Mouse (Mus musculus) gastrocnemius, adult 8-10 months (tissue): ENCODE results near the gene Pdia3. TPM values are rescaled to one million over a fixed set of nuclear protein-coding genes. Genes with fewer than 3 reads are reported as not detected.
"Not testable (repeated sequence)": the region's sequence is repeated elsewhere in the genome, so short reads cannot be mapped to it uniquely, and the experiment has no call there.

ENCODE experiments used
- DNase-seq, 2 experiments: peaks; one replicate each; pipeline ENCODE4 v3.0.0; 2022; ENCODE audit warnings: low spot score in 2 of 2
- total RNA-seq, 4 experiments: library from RNA; stranded (reverse); gene quantifications; 2 replicates each; pipeline ENCODE4 v1.2.4; 2022

The Pdia3 gene
- total RNA-seq, 4 experiments from 2014 or later, result 24.3 to 35.0 (median 30.9) TPM

DNA sequence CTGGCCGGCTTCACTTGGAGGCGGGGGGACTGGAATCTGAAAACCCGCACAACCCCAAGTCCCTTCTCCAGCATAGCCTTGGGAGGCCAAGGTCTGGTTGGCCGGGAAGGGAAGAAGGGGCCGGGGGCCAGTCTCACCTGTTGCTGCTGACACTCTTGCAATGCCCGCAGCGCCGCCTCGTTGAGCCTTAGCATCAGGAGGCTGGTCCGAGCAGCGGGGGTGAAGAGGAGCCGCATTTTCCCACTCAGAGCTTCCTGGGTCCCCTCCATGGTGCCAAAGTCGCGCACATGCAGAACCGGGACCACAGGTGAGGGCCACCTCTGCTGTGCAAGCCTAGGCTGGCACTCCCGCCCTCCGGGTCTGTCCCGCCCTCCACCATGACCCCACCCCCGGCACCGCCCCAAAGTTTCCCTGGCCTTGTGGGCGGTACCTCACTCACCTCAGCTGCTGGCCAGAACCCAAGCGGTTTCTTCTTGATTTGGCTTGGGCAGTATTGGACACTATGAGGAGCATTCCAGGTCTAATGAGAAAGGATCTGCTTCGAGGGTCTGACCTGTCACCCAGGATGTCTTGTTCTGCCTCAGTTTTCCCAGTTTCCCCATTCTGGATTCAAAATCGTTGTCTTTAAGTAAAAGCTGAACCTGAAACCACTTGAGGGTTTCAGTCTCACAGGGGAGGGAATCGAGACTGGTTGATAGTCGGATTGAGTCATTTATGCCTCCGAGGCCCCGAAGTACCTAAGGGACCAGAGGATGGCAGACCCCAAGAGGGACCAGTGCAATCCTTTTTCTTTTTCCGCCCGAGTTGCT, 28.9 kb downstream of the Pdia3 start:
- peak in 1 of 2 experiments; percentile 15 for DNase-seq

DNA sequence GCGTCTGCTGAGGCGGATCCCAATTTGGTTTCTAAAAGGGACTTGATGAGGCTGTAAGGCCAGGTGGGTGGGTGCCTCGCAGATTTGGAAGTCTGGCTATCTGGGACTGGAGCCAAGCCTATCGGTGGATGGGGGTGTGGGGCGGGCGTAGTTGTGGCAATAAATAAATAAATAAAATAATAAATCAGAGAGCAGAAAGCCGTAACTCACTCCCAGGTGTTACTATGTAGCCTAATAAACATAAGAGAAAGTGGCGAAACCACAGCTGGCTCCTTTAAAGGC, 29.4 kb downstream of the Pdia3 start:
- DNase-seq, result no peak

DNA sequence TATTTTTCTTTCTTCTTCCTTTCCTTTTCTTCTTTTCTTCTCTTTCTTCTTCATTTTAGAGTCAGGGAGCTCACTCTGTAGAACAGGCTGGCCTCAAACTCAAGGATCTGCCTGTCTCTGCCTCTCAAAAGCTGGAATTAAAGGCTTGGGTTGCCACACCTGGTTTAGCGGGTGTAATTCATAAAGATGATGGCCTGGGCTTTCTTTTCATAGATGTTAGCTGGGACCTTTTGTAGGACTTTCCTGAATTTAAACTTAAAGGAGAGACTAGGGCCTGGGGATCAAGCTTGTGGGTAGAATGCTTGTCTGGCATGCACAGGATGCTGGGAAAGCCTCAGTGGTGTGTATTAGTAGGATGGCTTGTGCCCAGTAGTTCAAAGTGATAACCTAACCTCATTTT, 30.6 kb downstream of the Pdia3 start, which contains the start of gene Ell3:
Ell3 (minus strand) TSS at position 101 of the 400 bp plus-strand sequence.
- no peak for DNase-seq

DNA sequence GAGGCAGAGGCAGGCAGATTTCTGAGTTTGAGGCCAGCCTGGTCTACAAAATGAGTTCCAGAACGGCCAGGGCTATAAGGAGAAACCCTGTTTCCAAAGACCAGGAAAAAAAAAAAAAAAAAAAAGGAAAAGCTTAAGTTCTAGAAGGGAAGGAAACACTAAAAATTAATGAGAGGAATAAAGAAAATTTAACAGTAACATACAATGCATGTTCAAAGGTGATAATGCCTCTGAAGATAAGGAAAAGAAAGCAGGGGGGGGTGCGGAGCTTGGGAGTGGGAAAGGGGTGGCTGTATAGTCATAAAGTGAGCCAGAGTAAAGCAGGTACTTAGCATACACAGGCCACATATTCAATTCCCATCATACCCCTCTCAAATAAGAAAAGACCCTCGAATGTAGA, 31.5 kb downstream of the Pdia3 start:
- no peak for DNase-seq

DNA sequence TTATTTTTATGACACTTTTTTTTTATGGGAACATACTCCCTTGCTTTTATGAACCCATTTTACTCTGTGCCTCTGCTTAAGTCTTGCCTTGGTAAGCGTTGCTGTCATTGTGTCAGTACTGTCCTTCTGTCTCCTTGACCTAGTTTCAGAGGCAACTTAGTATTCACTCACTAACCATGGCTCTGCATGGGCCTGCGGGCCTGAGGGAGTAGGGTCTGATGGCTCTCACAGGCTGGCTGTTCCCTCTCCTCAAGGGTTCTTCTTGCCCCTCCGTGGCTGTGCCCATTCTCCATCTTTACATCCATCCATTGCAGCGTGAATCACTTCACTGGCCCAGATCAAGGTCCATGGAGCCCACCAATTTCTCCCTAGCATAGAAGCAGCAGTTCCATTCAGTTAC, 32.9 kb downstream of the Pdia3 start:
- no peak for DNase-seq

DNA sequence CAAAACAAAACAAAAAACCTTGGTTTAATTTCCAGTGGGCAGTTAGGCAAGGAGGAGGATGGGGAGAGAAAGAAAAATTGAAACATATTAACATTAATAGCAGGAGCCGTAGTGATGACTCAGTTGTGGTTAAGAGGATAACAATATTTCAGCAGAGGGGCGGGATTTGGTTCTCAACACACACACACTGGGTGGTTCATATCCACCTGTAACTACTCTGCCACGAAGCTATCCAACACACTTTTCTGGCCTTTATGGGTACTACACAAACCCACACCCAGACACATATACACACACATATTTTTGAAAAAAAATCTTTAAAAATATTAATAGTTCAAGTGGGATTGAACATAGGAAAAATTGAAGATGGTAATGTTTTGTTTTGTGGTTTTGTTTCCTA, 33.4 kb downstream of the Pdia3 start:
- DNase-seq, result no peak

DNA sequence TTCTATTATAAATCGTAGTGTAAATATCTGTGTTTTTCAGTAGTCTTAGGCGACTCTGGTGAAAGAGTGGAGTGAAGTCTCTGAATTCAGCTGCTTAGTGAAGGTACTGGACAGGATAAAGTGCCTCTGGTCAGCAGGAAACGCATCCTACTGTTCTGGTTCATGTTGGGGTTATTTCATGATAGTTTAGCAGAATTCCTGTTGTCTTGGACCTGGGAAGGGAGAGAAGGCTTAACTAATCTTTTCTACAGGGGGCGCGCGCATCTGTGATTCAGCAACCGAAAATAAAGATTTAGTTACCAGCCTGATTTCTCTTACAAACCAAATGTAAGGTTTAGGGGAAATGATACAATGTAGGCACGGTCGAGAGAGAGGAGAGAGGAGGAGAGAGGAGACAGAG, 34.6 kb downstream of the Pdia3 start:
- peak in 1 of 2 experiments; percentile 23 for DNase-seq

DNA sequence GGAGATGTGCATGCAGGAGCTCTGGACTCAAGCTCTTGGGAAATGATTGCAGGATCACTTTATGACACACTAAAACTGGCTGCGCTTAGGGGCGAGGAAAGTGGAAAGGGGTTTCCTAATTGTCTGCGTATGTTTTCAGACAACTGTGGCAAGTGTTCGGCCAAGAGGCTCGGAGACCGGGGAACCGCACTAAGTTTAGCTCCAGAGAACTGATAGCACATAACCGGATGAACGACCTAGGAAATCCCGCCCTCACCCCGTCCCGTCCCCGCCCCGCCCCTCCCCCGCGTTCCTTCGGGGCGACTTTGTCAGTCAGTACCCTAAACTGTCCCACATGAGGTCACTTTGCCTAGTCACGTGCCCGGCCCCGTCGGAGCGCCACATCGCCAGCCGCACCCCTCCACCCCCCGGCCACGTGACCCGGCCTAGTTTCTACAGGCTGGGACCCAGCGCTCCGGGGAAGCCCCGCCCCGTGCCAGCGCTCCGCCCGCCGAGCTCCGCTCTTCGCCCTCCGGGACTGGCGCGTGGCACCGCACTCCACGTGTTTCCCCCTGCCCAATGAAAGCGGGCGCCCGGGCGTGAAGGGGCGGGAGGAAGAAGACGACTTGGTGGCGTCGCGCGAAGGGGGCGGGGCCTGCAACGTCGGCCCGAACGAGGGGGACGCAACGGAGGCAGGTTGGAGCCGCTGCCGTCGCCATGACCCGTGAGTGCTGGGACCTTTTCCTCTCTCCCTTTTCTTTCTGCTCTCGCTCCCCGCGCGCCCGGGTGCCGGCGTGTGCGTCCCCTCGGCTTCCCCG, 35.4 kb downstream of the Pdia3 start, which contains the start of gene Serf2:
Serf2 (plus strand) TSS at position 457 of the 797 bp plus-strand sequence.
- DNase-seq, result peak; percentile 100

DNA sequence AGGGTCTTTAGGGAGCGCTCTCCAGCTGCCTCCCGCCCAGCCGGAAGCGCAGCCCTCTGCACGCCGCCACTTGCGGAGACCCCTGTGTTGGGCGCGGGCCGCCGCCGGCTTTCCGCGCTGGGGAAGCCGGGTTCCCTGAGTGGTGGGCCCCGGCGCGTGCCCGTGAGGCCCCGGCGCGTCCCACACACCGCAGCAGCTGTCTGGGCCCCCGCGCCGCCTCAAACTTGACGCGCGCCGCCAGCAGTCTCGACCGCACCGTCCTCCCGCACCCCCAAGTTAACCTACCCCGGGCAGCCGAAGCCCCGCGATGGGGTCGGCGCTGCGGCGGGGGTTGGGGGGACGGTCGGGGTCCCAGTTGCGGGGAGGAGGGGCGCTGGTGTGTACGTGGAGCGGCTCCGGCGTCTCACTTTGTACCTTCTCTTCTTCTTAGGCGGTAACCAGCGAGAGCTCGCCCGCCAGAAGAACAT, 36.0 kb downstream of the Pdia3 start:
- no peak for DNase-seq

DNA sequence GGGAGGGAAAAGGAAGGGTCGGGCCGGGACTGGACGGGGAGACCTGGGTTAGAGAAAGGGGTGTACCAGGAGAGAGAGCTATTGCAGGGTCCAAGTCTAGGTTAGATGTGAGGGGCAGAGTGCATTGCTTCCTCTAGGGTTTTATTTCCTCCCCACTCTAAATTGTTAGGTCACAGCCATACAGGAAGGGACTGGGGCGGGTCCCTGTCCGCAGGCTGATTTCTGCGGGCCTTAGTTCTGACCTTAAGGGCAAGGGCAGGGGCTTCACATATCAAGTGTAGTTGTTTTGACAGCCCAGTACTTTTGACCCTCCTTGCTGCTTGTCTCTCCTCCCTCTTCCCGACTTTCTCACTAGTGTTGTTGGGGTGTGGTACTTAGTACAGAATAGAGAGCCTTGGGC, 36.5 kb downstream of the Pdia3 start:
- no peak for DNase-seq

DNA sequence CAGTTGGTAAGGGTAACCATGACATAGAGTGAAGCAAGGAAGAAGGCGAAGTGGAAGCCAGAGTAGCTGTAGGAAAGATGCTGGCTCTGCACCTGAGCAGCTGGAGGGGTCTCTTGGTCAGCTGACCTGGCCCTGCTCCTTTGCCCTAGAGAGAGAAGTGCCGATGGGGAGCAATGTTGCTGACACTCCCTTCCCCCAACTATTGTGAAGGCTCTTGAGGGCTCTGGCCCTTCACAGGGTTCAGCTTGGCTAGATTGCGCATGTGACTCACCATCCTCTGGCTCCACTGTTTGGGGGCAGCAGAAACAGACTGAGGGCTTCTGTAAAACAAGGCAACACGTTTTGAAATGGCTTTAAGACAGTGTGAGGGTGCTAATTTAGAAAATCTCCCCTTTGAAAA, 38.8 kb downstream of the Pdia3 start:
- no peak for DNase-seq

DNA sequence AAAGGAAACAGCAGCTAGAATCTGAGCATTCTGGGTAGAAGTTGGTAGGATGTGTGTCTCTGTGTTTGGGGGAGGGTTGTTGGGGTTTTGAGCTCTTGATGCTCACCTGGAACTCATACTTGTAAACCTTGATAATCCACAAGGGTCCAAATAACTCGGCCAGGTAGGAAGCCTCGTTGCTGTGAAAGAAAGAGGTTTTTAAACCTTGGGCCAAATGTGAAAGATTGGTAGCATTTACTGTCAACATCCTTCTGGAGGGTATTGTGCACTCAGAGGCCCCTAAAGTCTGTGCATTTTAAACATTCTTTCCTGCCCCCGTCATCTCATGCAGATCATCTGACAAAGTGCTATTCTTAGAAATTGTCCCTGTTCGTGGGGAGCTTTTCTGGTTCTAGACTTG, 39.4 kb downstream of the Pdia3 start, which contains the start of gene Hypk:
Hypk (plus strand) TSS at position 301 of the 400 bp plus-strand sequence.
- DNase-seq, result no peak

DNA sequence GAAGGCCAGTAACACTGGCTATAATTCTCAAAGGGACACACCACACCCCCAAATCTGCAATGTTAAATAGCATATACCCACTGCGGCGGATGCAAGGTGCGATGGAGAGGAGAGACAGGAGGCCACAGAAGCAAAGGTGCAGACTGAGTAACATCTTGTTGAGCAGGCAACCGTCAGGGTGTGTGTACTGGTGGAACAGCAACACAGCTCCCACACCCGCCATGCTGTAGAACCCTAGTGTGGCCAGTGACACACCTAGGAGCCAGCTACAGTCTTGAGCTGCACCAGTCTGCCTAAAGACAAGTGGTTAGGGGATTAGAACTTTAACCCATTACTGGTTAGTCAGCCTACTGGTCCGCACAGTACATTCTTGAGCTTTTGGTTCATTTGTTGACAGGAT, 40.3 kb downstream of the Pdia3 start:
- no peak for DNase-seq

DNA sequence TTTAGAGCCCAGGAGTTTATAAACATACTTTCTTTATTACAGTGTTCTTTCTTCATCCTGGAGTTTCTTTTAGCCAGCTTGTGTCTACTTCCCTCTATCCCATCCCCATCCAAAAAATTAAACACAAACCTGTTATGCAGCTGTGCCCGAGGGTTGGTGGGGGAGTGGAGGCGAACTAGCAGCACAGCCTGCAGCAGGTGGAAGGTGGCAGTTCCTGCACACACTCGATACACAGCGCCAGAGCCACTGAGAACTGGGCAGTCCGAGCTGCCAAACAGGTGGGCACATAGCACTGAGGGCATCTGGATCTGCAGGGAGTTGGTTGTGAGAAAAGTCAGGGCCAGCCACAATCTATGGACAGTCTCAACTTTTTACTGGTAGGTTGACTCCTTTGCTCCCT, 42.0 kb downstream of the Pdia3 start:
- no peak for DNase-seq

DNA sequence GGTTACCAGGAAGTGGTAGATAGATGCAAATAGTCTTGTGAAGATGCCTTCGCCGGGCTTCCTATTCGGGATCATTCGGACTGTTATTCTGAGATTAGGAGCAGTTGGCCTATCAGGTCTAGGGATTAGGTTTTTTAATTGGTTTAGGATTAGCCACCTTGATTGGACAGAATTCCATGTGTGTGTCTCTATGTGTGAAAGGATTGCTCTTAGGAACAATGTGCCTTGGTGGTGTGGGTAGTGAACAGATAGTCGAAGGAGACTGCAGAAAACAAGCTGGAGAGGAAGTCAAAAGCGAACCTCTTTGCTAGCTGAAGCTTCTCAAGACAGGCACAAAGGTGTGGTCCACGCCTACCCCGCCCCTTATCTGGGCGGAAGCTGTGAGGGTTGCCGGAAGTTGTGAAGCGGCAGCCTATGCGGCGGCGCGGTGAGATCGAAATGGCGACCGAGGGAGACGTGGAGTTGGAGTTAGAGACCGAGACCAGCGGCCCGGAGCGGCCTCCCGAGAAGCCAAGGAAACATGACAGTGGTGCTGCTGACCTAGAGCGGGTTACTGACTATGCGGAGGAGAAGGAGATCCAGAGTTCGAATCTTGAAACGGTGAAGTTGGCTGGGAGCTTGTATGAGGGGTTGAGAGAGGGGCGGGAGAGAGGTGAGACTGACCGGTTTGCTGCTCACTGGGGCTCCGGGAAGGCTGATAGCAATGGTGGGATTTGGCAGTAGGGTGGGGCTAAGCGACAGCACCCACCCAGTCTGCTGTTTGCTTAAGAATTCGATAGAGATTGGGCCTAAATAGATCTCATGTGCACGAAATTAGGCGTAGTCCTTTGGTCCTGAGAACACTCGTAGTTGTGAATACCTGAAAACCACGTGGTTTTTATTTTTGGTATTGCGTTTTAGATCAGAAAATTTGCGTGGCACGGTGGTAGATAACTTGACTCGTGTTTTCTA, 43.4 kb downstream of the Pdia3 start, which contains the start of gene Serinc4:
Serinc4 (minus strand) TSS at position 90 of the 951 bp plus-strand sequence.
- DNase-seq, result peak; percentile 55 to 68

DNA sequence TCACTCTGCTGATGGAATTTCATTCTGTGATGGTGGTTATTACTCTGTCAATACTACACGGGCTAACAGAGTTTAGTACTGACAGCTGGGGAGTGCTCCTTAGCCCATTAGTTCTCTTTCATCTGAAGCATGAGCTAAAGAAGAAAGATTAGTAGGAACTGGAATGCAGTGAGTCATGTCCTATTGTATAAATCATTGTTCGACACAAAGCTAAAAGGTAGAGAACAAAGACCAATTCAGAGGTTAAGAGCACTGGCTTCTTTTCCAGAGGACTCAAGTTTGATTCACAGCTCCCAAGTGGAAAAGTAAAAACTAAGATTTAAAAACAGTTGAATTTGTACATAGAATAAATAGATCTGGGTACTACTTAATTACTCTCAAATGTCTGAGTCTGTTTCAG, 46.5 kb downstream of the Pdia3 start:
- DNase-seq, result no peak

DNA sequence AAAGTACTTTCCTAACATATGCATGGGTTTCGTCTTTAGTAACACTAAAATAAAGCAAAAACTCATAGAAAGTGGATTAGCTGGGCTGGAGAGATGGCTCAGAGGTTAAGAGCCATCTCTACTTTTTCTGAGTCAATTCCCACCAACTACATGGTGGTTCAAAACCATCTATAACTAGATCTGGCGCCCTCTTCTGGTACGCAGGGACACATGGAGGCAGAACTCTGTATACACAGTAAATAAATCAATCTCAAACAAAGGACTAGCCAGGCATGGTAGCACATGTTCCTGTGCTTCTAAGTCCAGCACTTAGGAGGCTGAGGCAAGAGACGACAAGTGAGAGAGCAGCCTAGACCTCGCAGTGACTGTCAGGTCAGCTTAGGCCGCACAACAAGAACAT, 55.4 kb downstream of the Pdia3 start:
- not testable (repeated sequence) for DNase-seq

DNA sequence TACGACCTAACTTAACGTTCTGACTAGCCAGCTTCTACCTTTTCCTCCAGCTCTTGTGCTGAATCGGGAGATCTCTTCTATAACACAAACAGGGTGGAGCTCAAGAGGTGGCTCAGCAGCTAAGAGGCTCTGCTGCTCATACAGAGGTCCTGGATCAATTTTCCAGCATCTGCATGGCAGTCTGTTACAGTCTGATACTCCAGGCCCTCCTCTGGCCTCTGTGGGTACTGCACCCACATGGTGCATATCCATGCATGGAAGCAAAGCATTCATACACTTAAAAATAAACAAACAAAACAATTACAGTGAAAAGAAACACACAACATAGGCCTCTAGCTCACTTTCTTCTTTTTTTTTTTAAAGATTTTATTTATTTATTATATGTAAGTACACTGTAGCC, 59.2 kb downstream of the Pdia3 start:
- not testable (repeated sequence) for DNase-seq

DNA sequence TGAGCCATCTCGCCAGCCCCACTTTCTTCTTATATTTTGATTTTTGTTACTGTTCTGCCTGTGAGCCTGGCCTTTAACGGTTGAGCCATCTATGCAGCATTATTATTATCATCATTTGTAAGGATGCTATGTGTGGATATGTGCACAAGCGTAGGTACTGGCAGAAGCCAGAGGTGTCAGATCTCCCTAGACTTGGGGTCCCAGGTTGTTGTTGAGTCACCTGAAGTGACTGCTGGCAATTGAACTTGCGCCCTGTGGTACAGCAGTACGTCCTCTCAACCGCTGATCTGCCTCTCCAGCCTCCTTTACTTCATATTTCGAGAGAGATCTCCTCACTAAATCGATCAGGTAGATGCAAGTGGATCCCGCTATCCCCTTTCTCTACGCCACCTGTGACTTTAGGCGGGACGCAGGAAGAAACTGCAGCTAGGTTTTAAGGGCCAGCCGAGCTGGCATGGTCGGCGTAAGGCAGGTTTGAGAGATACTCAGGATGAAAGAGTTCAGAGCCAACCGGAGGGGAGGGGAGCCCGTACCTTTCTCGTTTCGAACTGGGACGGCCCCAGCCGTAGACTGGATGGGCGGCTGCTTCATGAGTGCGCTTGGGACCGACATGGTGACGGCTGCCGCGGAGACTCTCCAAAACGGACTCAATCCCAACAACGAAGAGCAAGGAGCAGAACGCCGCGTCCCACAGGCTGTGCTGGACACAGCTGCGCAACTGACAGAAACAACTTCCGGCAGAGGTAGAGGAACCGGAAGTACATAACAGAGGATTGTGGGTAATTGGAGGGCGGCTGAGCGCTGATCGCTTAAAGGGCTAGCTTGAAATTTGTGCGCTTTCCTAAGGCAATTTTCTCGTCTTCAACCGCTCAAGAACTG, 60.0 kb downstream of the Pdia3 start, which contains the start of gene Mfap1b:
Mfap1b (minus strand) TSS at position 767 of the 879 bp plus-strand sequence.
- peak; percentile 62 to 67 for DNase-seq

DNA sequence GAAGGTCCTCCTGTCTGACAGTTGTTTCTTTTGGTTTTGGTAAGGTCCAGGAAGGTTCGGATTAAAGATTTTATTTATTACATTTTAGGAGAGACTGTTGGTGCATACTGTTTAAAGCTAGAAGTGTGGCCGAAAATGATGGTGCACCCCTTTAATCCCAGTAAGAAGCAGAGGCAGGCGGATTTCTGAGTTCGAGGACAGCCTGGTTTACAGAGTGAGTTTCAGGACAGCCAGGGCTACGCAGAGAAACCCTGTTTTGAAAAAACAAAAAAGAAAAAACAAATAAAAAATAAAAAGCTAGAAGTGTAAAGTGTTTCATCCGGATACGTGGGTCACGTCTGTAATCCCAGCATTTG, 60.6 kb downstream of the Pdia3 start:
- no peak for DNase-seq
